Mouse (Mus musculus) kidney, postnatal 0 days (tissue): ENCODE results near the gene Cd86. TPM values are rescaled to one million over a fixed set of nuclear protein-coding genes. Genes with fewer than 3 reads are reported as not detected.

Experiments
- ATAC-seq: fragments of 200-750 bp; cut with Nextera tagmentation; replicated peaks from 2 replicates; pipeline ENCODE4 v1.8.0; 2017; ENCODE audit warnings: low read depth, moderate number of reproducible peaks, moderate TSS enrichment, moderate library complexity; ENCODE audit not compliant: low FRiP score
- DNase-seq: peaks from one replicate; pipeline ENCODE4 v3.0.0-alpha.2; 2016; ENCODE audit warnings: low spot score
- H3K27ac ChIP-seq: fragments of 300-500 bp; sonication (generic); 2 replicates; pipeline ENCODE4 v1.5.1; 2014; ENCODE audit warnings: mild to moderate bottlenecking
- H3K27me3 ChIP-seq: fragments of 300-500 bp; sonication (generic); 2 replicates; pipeline ENCODE4 v1.6.1; 2014; ENCODE audit warnings: low read length, mixed read lengths; ENCODE audit not compliant: insufficient read depth
- H3K36me3 ChIP-seq: fragments of 300-500 bp; sonication (generic); 2 replicates; pipeline ENCODE4 v1.6.1; 2014; ENCODE audit warnings: low read length, mixed read lengths; ENCODE audit not compliant: insufficient read depth
- H3K4me1 ChIP-seq: fragments of 300-500 bp; sonication (generic); replicated peaks from 2 replicates; pipeline ENCODE4 v1.6.1; 2014; ENCODE audit warnings: antibody characterized with exemption, low read length, mixed read lengths; ENCODE audit not compliant: insufficient read depth
- H3K4me2 ChIP-seq: fragments of 300-500 bp; sonication (generic); 2 replicates; pipeline ENCODE4 v1.6.1; 2014; ENCODE audit warnings: mild to moderate bottlenecking, low read length, moderate library complexity, mixed read lengths
- H3K4me3 ChIP-seq: fragments of 300-500 bp; sonication (generic); replicated peaks from 2 replicates; pipeline ENCODE4 v1.5.1; 2014; ENCODE audit warnings: low read depth, low read length
- H3K9ac ChIP-seq: fragments of 300-500 bp; sonication (generic); 2 replicates; pipeline ENCODE4 v1.6.1; 2014; ENCODE audit warnings: low read depth, low read length
- H3K9me3 ChIP-seq: fragments of 300-500 bp; sonication (generic); replicated peaks from 2 replicates; pipeline ENCODE4 v1.6.1; 2016; ENCODE audit warnings: low read length, inconsistent platforms, mixed read lengths
- CTCF ChIP-seq: IDR thresholded peaks from 2 replicates; pipeline ENCODE4 v1.5.1; 2016; ENCODE audit warnings: antibody characterized with exemption, low read depth, mild to moderate bottlenecking, moderate library complexity
- WGBS: fragments of 180-500 bp; shearing (Covaris S2); extraction: QIAGEN DNeasy Blood & Tissue Kit; methylation state at CpG from one replicate; pipeline ENCODE4 v1.1.7; 2014; 5-methylcytosine and 5-hydroxymethylcytosine counted together
- polyA plus RNA-seq: library from polyadenylated mRNA; unstranded; fragments of >200 nt; fragmentation: Nextera tagmentation; extraction: Ambion mirVana; gene quantifications from 2 replicates; pipeline ENCODE4 v1.2.1, GENCODE M21; 2015

Cd86 gene
- polyA plus RNA-seq, 1 experiment from 2014 or later: 1.4 TPM

DNA sequence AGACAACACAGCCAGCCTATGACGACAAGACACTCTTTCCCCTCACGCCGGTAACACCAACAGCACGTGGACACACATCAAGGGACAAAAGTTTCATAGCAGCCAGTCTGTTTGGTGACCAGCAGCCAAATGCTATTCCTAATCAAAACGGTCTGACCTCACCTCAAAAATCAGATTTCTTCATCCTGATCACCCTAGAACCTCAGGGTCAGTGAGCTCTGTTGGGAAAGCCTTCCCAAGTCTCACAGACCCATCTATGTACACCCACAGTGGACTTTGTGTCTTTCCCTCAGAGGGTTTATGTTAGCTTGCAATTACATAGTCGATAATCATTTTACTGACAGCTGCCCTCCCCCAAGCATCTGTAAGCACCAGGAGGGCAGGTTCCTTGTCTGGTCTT, 106.3 kb downstream of the Cd86 start:
- DNase-seq: no peak
- ATAC-seq: no peak
- Histone ChIP-seq H3K9me3 (no peaks in the 10 kb centered on the region), H3K27ac (no peak overlapping the region), H3K4me1 (no peaks in the 10 kb centered on the region; the same call in 1 of the 2 replicates), H3K4me3 (no peak overlapping the region), H3K4me2 (no peak overlapping the region), H3K36me3 (no peaks in the 10 kb centered on the region), H3K9ac (no peak overlapping the region), H3K27me3 (peaks cover 9% of the 10 kb centered on the region; the same call in 1 of the 2 replicates)
- no peak for TF ChIP-seq CTCF
- 85% methylated on average over 6 of the region's 6 CpGs for WGBS

- no peak for ATAC-seq
- H3K9me3 ChIP-seq: no peaks in the 10 kb centered on the region
- no peak for TF ChIP-seq CTCF
- WGBS: 73% methylated on average over 10 of the region's 10 CpGs
- no peaks in the 10 kb centered on the region for H3K36me3 ChIP-seq
- no peak overlapping the region for H3K9ac ChIP-seq
- no peak overlapping the region for H3K27ac ChIP-seq
- no peak overlapping the region for H3K4me3 ChIP-seq
- no peak overlapping the region for H3K4me2 ChIP-seq
- H3K27me3 ChIP-seq: no peaks in the 10 kb centered on the region
- no peak for DNase-seq
- no peaks in the 10 kb centered on the region for H3K4me1 ChIP-seq
These were observed 110.2 kb downstream of the Cd86 start for GRCm38 (mm10) chr16:36555672-36556165.

Other genes starting within 250 kb of the Cd86 start
- gene Stfa3, start 210.7 kb downstream of the Cd86 start, polyA plus RNA-seq: 3.3 and 3.7 TPM in 2 replicates
- gene Casr, start 103.9 kb downstream of the Cd86 start, polyA plus RNA-seq: 3.5 and 4.6 TPM in 2 replicates
- 16.1 TPM in 2 replicates for gene Ildr1, start 27.9 kb upstream of the Cd86 start, polyA plus RNA-seq
- gene Slc15a2, start 118.9 kb upstream of the Cd86 start, polyA plus RNA-seq: 44.5 and 56.0 TPM in 2 replicates
- 21.8 and 24.2 TPM in 2 replicates for gene Iqcb1, start 162.3 kb upstream of the Cd86 start, polyA plus RNA-seq
- gene Eaf2, start 208.9 kb upstream of the Cd86 start, polyA plus RNA-seq: 22.7 and 24.6 TPM in 2 replicates
- gene Golgb1, start 209.1 kb upstream of the Cd86 start, polyA plus RNA-seq: 101 and 115 TPM in 2 replicates